Mouse (Mus musculus): ENCODE results near the gene Specc1l. TPM values are rescaled to one million over a fixed set of nuclear protein-coding genes. Genes with fewer than 3 reads are reported as not detected.

The Specc1l gene
- total and polyA plus RNA-seq, 2 experiments = 5.3 to 10.8 TPM

- WGBS = 43% methylated on average over 3 of the region's 3 CpGs
- no peaks in the 10 kb centered on the region for H3K79me2 ChIP-seq (ENCODE audit: control insufficient read depth, insufficient read depth, low read length)
- no peaks in the 10 kb centered on the region for H3K36me3 ChIP-seq (ENCODE audit: control insufficient read depth, insufficient read depth, low read length)
- no peak for TF ChIP-seq POLR2A (IDR thresholded peaks at IDR 0.05; ENCODE audit: extremely low read depth, insufficient read depth, low read length)
- TF ChIP-seq CTCF (IDR thresholded peaks at IDR 0.05; ENCODE audit: low read depth, low read length) = no peak
- H3K27ac ChIP-seq (replicated peaks; ENCODE audit: insufficient read depth, low read depth, low read length) = no peak overlapping the region
- no peaks in the 10 kb centered on the region for H3K4me1 ChIP-seq (ENCODE audit: control insufficient read depth, insufficient read depth, low read length)
- peak; percentile 13 for DNase-seq (ENCODE audit: extremely low read depth, low read depth, low spot score)
- no peak overlapping the region for H3K4me3 ChIP-seq (ENCODE audit: insufficient read depth, low read depth, low read length)
- H3K27me3 ChIP-seq (ENCODE audit: control insufficient read depth, insufficient read depth, low read length) = no peaks in the 10 kb centered on the region
- H3K9ac ChIP-seq (ENCODE audit: low read depth, low read length) = no peak overlapping the region
Observed at GRCm38 (mm10) chr10:75326553-75326952, 114.7 kb downstream of the Specc1l start.

- Histone ChIP-seq H3K27ac (replicated peaks; ENCODE audit: insufficient read depth, low read depth, low read length) (no peak overlapping the region), H3K79me2 (ENCODE audit: control insufficient read depth, insufficient read depth, low read length) (no peaks in the 10 kb centered on the region), H3K27me3 (ENCODE audit: control insufficient read depth, insufficient read depth, low read length) (no peaks in the 10 kb centered on the region), H3K36me3 (ENCODE audit: control insufficient read depth, insufficient read depth, low read length) (no peaks in the 10 kb centered on the region), H3K9ac (ENCODE audit: low read depth, low read length) (no peak overlapping the region), H3K4me3 (ENCODE audit: insufficient read depth, low read depth, low read length) (no peak overlapping the region), H3K4me1 (ENCODE audit: control insufficient read depth, insufficient read depth, low read length) (no peaks in the 10 kb centered on the region)
- TF ChIP-seq POLR2A (IDR thresholded peaks at IDR 0.05; ENCODE audit: extremely low read depth, insufficient read depth, low read length) = no peak
- no peak for TF ChIP-seq CTCF (IDR thresholded peaks at IDR 0.05; ENCODE audit: low read depth, low read length)
- DNase-seq (ENCODE audit: extremely low read depth, low read depth, low spot score) = no peak
- WGBS = 71% methylated on average over 11 of the region's 11 CpGs
Observed at GRCm38 (mm10) chr10:75327081-75327480, 115.2 kb downstream of the Specc1l start.

- no peak overlapping the region for H3K9ac ChIP-seq (ENCODE audit: low read depth, low read length)
- no peaks in the 10 kb centered on the region for H3K36me3 ChIP-seq (ENCODE audit: control insufficient read depth, insufficient read depth, low read length)
- no peaks in the 10 kb centered on the region for H3K79me2 ChIP-seq (ENCODE audit: control insufficient read depth, insufficient read depth, low read length)
- no peak overlapping the region for H3K27ac ChIP-seq (replicated peaks; ENCODE audit: insufficient read depth, low read depth, low read length)
- 59% methylated on average over 4 of the region's 4 CpGs for WGBS
- H3K4me1 ChIP-seq (ENCODE audit: control insufficient read depth, insufficient read depth, low read length) = no peaks in the 10 kb centered on the region
- H3K4me3 ChIP-seq (ENCODE audit: insufficient read depth, low read depth, low read length) = no peak overlapping the region
- TF ChIP-seq POLR2A (IDR thresholded peaks at IDR 0.05; ENCODE audit: extremely low read depth, insufficient read depth, low read length) (no peak), CTCF (IDR thresholded peaks at IDR 0.05; ENCODE audit: low read depth, low read length) (no peak)
- H3K27me3 ChIP-seq (ENCODE audit: control insufficient read depth, insufficient read depth, low read length) = no peaks in the 10 kb centered on the region
- DNase-seq (ENCODE audit: extremely low read depth, low read depth, low spot score) = peak; percentile 52
Observed at GRCm38 (mm10) chr10:75328201-75328704, 116.4 kb downstream of the Specc1l start.

- H3K27me3 ChIP-seq (ENCODE audit: control insufficient read depth, insufficient read depth, low read length) = no peaks in the 10 kb centered on the region
- H3K4me3 ChIP-seq (ENCODE audit: insufficient read depth, low read depth, low read length) = no peak overlapping the region
- 94% methylated on average over 3 of the region's 3 CpGs for WGBS
- no peak overlapping the region for H3K9ac ChIP-seq (ENCODE audit: low read depth, low read length)
- no peak overlapping the region for H3K27ac ChIP-seq (replicated peaks; ENCODE audit: insufficient read depth, low read depth, low read length)
- no peaks in the 10 kb centered on the region; the same call in 1 of the 2 replicates for H3K4me1 ChIP-seq (ENCODE audit: control insufficient read depth, insufficient read depth, low read length)
- no peak for DNase-seq (ENCODE audit: extremely low read depth, low read depth, low spot score)
- H3K36me3 ChIP-seq (ENCODE audit: control insufficient read depth, insufficient read depth, low read length) = no peaks in the 10 kb centered on the region
- no peaks in the 10 kb centered on the region for H3K79me2 ChIP-seq (ENCODE audit: control insufficient read depth, insufficient read depth, low read length)
- TF ChIP-seq CTCF (IDR thresholded peaks at IDR 0.05; ENCODE audit: low read depth, low read length) (no peak), POLR2A (IDR thresholded peaks at IDR 0.05; ENCODE audit: extremely low read depth, insufficient read depth, low read length) (no peak)
Observed at GRCm38 (mm10) chr10:75332268-75332667, 120.4 kb downstream of the Specc1l start.

GRCm38 (mm10) chr10:75333176-75333776, 121.4 kb downstream of the Specc1l start:
- TF ChIP-seq CTCF (IDR thresholded peaks at IDR 0.05; ENCODE audit: low read depth, low read length) (no peak), POLR2A (IDR thresholded peaks at IDR 0.05; ENCODE audit: extremely low read depth, insufficient read depth, low read length) (no peak)
- Histone ChIP-seq H3K4me3 (ENCODE audit: insufficient read depth, low read depth, low read length) (no peak overlapping the region), H3K27ac (replicated peaks; ENCODE audit: insufficient read depth, low read depth, low read length) (no peak overlapping the region), H3K27me3 (ENCODE audit: control insufficient read depth, insufficient read depth, low read length) (no peaks in the 10 kb centered on the region), H3K9ac (ENCODE audit: low read depth, low read length) (no peak overlapping the region), H3K79me2 (ENCODE audit: control insufficient read depth, insufficient read depth, low read length) (no peaks in the 10 kb centered on the region), H3K36me3 (ENCODE audit: control insufficient read depth, insufficient read depth, low read length) (no peaks in the 10 kb centered on the region), H3K4me1 (ENCODE audit: control insufficient read depth, insufficient read depth, low read length) (no peaks in the 10 kb centered on the region; the same call in 1 of the 2 replicates)
- no peak for DNase-seq (ENCODE audit: extremely low read depth, low read depth, low spot score)
- 95% methylated on average over 23 of the region's 23 CpGs for WGBS

GRCm38 (mm10) chr10:75334175-75334574, 122.3 kb downstream of the Specc1l start:
- Histone ChIP-seq H3K36me3 (ENCODE audit: control insufficient read depth, insufficient read depth, low read length) (no peaks in the 10 kb centered on the region), H3K9ac (ENCODE audit: low read depth, low read length) (no peak overlapping the region), H3K79me2 (ENCODE audit: control insufficient read depth, insufficient read depth, low read length) (no peaks in the 10 kb centered on the region), H3K4me3 (ENCODE audit: insufficient read depth, low read depth, low read length) (no peak overlapping the region), H3K27ac (replicated peaks; ENCODE audit: insufficient read depth, low read depth, low read length) (no peak overlapping the region), H3K4me1 (ENCODE audit: control insufficient read depth, insufficient read depth, low read length) (no peaks in the 10 kb centered on the region; the same call in 1 of the 2 replicates), H3K27me3 (ENCODE audit: control insufficient read depth, insufficient read depth, low read length) (no peaks in the 10 kb centered on the region)
- DNase-seq (ENCODE audit: extremely low read depth, low read depth, low spot score) = no peak
- TF ChIP-seq CTCF (IDR thresholded peaks at IDR 0.05; ENCODE audit: low read depth, low read length) = no peak
- TF ChIP-seq POLR2A (IDR thresholded peaks at IDR 0.05; ENCODE audit: extremely low read depth, insufficient read depth, low read length) = no peak
- 75% methylated on average over 7 of the region's 7 CpGs for WGBS

Data from liver, adult 2 months (tissue).